In the genomic region with DNA sequence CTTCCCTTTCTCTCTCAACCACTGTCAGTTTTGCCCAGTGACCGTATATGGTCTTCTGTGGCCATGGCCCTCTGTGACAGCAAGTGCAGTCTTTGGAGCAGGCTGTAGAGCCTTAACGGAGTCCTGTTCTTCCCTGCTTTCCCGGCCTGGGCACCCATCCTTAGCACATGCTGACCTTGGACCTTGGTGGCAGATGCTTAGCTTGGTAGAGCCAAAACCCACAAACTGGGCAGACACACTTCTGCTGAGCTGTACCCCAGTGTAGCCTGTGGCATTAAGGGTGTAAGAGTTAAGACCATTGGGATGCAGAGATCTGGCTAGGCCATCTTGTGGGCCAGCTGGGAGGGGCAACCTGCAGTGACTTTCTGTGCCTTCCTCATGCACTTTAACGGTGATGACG, we compare ENCODE assay signal across 11 mouse cellular contexts. TPM values are rescaled to one million over a fixed set of nuclear protein-coding genes. Genes with fewer than 3 reads are reported as not detected.
A peak's percentile ranks its signal among the peaks of the same experiment; 100 is the strongest.
DNase-seq lines count a peak whose midpoint lies in the region; ATAC-seq and TF ChIP-seq lines count a peak whose summit lies in the region.
"Had no signal": no experiment of that assay in that cellular context is flagged by ENCODE, and none has a peak within 500 bp of the region (broad histone marks: within the 10 kb centered on the region; RNA-seq: fewer than 3 reads in every experiment).

No protein-coding gene starts in this region.

- no peak overlapping the region for H3K9ac ChIP-seq in hindbrain, postnatal 0 days (replicated peaks; ENCODE audit: low read length)
- H3K9ac ChIP-seq in hindbrain, embryonic 11.5 days (ENCODE audit: low read depth, low read length), result no peak overlapping the region
- H3K9ac ChIP-seq in liver, embryonic 15.5 days, result no peak overlapping the region
- H3K9ac ChIP-seq: midbrain, embryonic 12.5 days had no signal

- no peak for DNase-seq in cerebellum, adult 2 months
- no peak for DNase-seq in cerebellum, postnatal 4 days (ENCODE audit: low spot score in 2 of 2)
- no peak for DNase-seq in hindbrain, postnatal 0 days (ENCODE audit: low spot score)
- DNase-seq in hindbrain, embryonic 11.5 days (ENCODE audit: low spot score), result no peak
- no peak for DNase-seq in frontal cortex, postnatal 14 days (ENCODE audit: low spot score in 2 of 2)
- DNase-seq in cerebellum, adult 11 months, result no peak

- no peak for TF ChIP-seq CTCF in cerebellum, adult 2 months (IDR thresholded peaks at IDR 0.05; ENCODE audit: borderline replicate concordance, insufficient read depth, low read depth, low read length)
- no peak for TF ChIP-seq CTCF in hindbrain, postnatal 0 days (IDR thresholded peaks at IDR 0.05; ENCODE audit: low read depth)
- no peak for TF ChIP-seq CTCF in embryonic fibroblast, embryonic 13.5 days (IDR thresholded peaks at IDR 0.05; ENCODE audit: borderline replicate concordance, insufficient read depth, low read length)

- H3K27ac ChIP-seq in cerebellum, adult 2 months (ENCODE audit: insufficient read depth, low read length), result peak overlapping the region; percentile 92
- peak overlapping the region; percentile 73 for H3K27ac ChIP-seq in hindbrain, postnatal 0 days
- H3K27ac ChIP-seq in hindbrain, embryonic 11.5 days (ENCODE audit: low read depth, low read length), result no peak overlapping the region
- peak overlapping the region; percentile 48 for H3K27ac ChIP-seq in embryonic fibroblast, embryonic 13.5 days (ENCODE audit: insufficient read depth, low read length)
- peak overlapping the region; percentile 60; the same call in 1 of the 2 replicates for H3K27ac ChIP-seq in liver, embryonic 15.5 days (replicated peaks)
- H3K27ac ChIP-seq: midbrain, embryonic 12.5 days had no signal

- H3K9me3 ChIP-seq in hindbrain, postnatal 0 days (ENCODE audit: low read length), result no peaks in the 10 kb centered on the region
- H3K9me3 ChIP-seq in hindbrain, embryonic 11.5 days (ENCODE audit: control insufficient read depth, low read length), result no peaks in the 10 kb centered on the region
- H3K9me3 ChIP-seq in liver, embryonic 15.5 days (replicated peaks), result no peaks in the 10 kb centered on the region
- H3K9me3 ChIP-seq: G1E; midbrain, embryonic 12.5 days had no signal

- no peak overlapping the region for H3K4me3 ChIP-seq in cerebellum, adult 2 months (replicated peaks; ENCODE audit: insufficient read depth, low read depth, low read length)
- H3K4me3 ChIP-seq in hindbrain, postnatal 0 days (ENCODE audit: low read length), result no peak overlapping the region
- no peak overlapping the region for H3K4me3 ChIP-seq in hindbrain, embryonic 11.5 days (ENCODE audit: low read depth, low read length)
- H3K4me3 ChIP-seq in embryonic fibroblast, embryonic 13.5 days (ENCODE audit: insufficient read depth, low read length), result no peak overlapping the region
- no peak overlapping the region for H3K4me3 ChIP-seq in liver, embryonic 15.5 days (replicated peaks)
- H3K4me3 ChIP-seq: midbrain, embryonic 12.5 days had no signal

- peaks cover 81% of the 10 kb centered on the region for H3K36me3 ChIP-seq in hindbrain, postnatal 0 days (ENCODE audit: insufficient read depth, low read length)
- H3K36me3 ChIP-seq in hindbrain, embryonic 11.5 days (ENCODE audit: control insufficient read depth, insufficient read depth, low read length), result peaks cover 11% of the 10 kb centered on the region; the same call in 1 of the 2 replicates
- peaks cover 98% of the 10 kb centered on the region for H3K36me3 ChIP-seq in liver, embryonic 15.5 days (replicated peaks)

- 20% methylated on average over 5 of the region's 5 CpGs for WGBS in cerebellum, adult 2 months
- WGBS in hindbrain, postnatal 0 days, result 76% methylated on average over 5 of the region's 5 CpGs
- 88% methylated on average over 5 of the region's 5 CpGs for WGBS in hindbrain, embryonic 11.5 days
- WGBS in liver, embryonic 15.5 days (ENCODE audit: insufficient replicate concordance), result 68% methylated on average over 5 of the region's 5 CpGs

- ATAC-seq in hindbrain, postnatal 0 days, result no peak
- ATAC-seq in hindbrain, embryonic 11.5 days (ENCODE audit: low FRiP score), result no peak
- no peak for ATAC-seq in liver, embryonic 15.5 days (ENCODE audit: insufficient read depth)

- H3K4me1 ChIP-seq in cerebellum, adult 2 months (ENCODE audit: control insufficient read depth, insufficient read depth, low read length), result peaks cover 61% of the 10 kb centered on the region
- no peaks in the 10 kb centered on the region for H3K4me1 ChIP-seq in hindbrain, postnatal 0 days (ENCODE audit: insufficient read depth, low read length)
- no peaks in the 10 kb centered on the region for H3K4me1 ChIP-seq in hindbrain, embryonic 11.5 days (replicated peaks; ENCODE audit: control insufficient read depth, insufficient read depth, low read length)
- peaks cover 33% of the 10 kb centered on the region for H3K4me1 ChIP-seq in embryonic fibroblast, embryonic 13.5 days (ENCODE audit: control insufficient read depth, insufficient read depth, low read length)
- peaks cover 29% of the 10 kb centered on the region for H3K4me1 ChIP-seq in liver, embryonic 15.5 days (replicated peaks)
- H3K4me1 ChIP-seq: midbrain, embryonic 12.5 days had no signal

- H3K4me2 ChIP-seq in hindbrain, postnatal 0 days (ENCODE audit: low read depth, low read length), result no peak overlapping the region
- H3K4me2 ChIP-seq in hindbrain, embryonic 11.5 days (replicated peaks; ENCODE audit: low read depth, low read length), result no peak overlapping the region
- no peak overlapping the region for H3K4me2 ChIP-seq in liver, embryonic 15.5 days
- H3K4me2 ChIP-seq: midbrain, embryonic 12.5 days had no signal

- H3K27me3 ChIP-seq in cerebellum, adult 2 months (ENCODE audit: control insufficient read depth, insufficient read depth, low read length), result no peaks in the 10 kb centered on the region
- no peaks in the 10 kb centered on the region for H3K27me3 ChIP-seq in hindbrain, postnatal 0 days (ENCODE audit: insufficient read depth, low read length)
- no peaks in the 10 kb centered on the region for H3K27me3 ChIP-seq in hindbrain, embryonic 11.5 days (ENCODE audit: control insufficient read depth, insufficient read depth, low read length)
- H3K27me3 ChIP-seq in liver, embryonic 15.5 days, result no peaks in the 10 kb centered on the region
- H3K27me3 ChIP-seq: midbrain, embryonic 12.5 days had no signal

- no peak for TF ChIP-seq POLR2A in cerebellum, adult 2 months (IDR thresholded peaks at IDR 0.05; ENCODE audit: borderline replicate concordance, insufficient read depth, low read length)
- TF ChIP-seq POLR2A in embryonic fibroblast, embryonic 13.5 days (IDR thresholded peaks at IDR 0.05; ENCODE audit: low read depth, low read length), result no peak

RNA-seq across cellular contexts. Expression of a gene that starts 18.8 kb away (rescaled TPM):
- 101 and 115 TPM in 2 replicates for polyA plus RNA-seq in cerebellum, adult 2 months (2012; rRNA removed)
- total RNA-seq in hindbrain, postnatal 0 days (2014; rRNA removed), result 27.2 and 27.7 TPM in 2 replicates
- polyA plus RNA-seq in hindbrain, postnatal 0 days (2015; fragmentation: Nextera tagmentation; extraction: Ambion mirVana), result 10.3 and 12.6 TPM in 2 replicates
- 18.3 and 25.1 TPM in 2 replicates for polyA plus RNA-seq in hindbrain, embryonic 11.5 days (2014; fragmentation: Nextera tagmentation; extraction: Ambion mirVana)
- polyA plus RNA-seq in embryonic fibroblast, embryonic 13.5 days (2011; ENCODE audit: insufficient read length, low read depth, missing spikeins), result 22.3 and 22.4 TPM in 2 replicates
- polyA plus RNA-seq in liver, embryonic 15.5 days (2015; fragmentation: Nextera tagmentation; extraction: Ambion mirVana), result 8.1 and 9.3 TPM in 2 replicates

RNA-seq across cellular contexts. Expression of a gene that starts 24.2 kb away (rescaled TPM):
- 52.0 and 66.4 TPM in 2 replicates for polyA plus RNA-seq in cerebellum, adult 2 months (2012; rRNA removed)
- 14.2 and 22.0 TPM in 2 replicates for total RNA-seq in hindbrain, postnatal 0 days (2014; rRNA removed)
- 48.7 and 53.2 TPM in 2 replicates for polyA plus RNA-seq in hindbrain, postnatal 0 days (2015; fragmentation: Nextera tagmentation; extraction: Ambion mirVana)
- 83.4 and 84.4 TPM in 2 replicates for polyA plus RNA-seq in hindbrain, embryonic 11.5 days (2014; fragmentation: Nextera tagmentation; extraction: Ambion mirVana)
- polyA plus RNA-seq in embryonic fibroblast, embryonic 13.5 days (2011; ENCODE audit: insufficient read length, low read depth, missing spikeins), result 48.0 and 49.3 TPM in 2 replicates
- polyA plus RNA-seq in liver, embryonic 15.5 days (2015; fragmentation: Nextera tagmentation; extraction: Ambion mirVana), result 31.3 and 32.8 TPM in 2 replicates

RNA-seq across cellular contexts. Expression of a gene that starts 24.6 kb away (rescaled TPM):
- polyA plus RNA-seq in cerebellum, adult 2 months (2012; rRNA removed), result 106 and 122 TPM in 2 replicates
- 74.4 and 82.3 TPM in 2 replicates for total RNA-seq in hindbrain, postnatal 0 days (2014; rRNA removed)
- 99.4 and 103 TPM in 2 replicates for polyA plus RNA-seq in hindbrain, postnatal 0 days (2015; fragmentation: Nextera tagmentation; extraction: Ambion mirVana)
- polyA plus RNA-seq in hindbrain, embryonic 11.5 days (2014; fragmentation: Nextera tagmentation; extraction: Ambion mirVana), result 142 and 150 TPM in 2 replicates
- 59.1 and 59.9 TPM in 2 replicates for polyA plus RNA-seq in embryonic fibroblast, embryonic 13.5 days (2011; ENCODE audit: insufficient read length, low read depth, missing spikeins)
- 73.6 and 83.0 TPM in 2 replicates for polyA plus RNA-seq in liver, embryonic 15.5 days (2015; fragmentation: Nextera tagmentation; extraction: Ambion mirVana)

RNA-seq across cellular contexts. Expression of a gene that starts 31.2 kb away (rescaled TPM):
- polyA plus RNA-seq in cerebellum, adult 2 months (2012; rRNA removed), result 3.0 and 4.3 TPM in 2 replicates
- total RNA-seq in hindbrain, postnatal 0 days (2014; rRNA removed), result 0.47 and 2.6 TPM in 2 replicates
- 0.24 TPM in 1 of 2 replicates, not detected in the other for polyA plus RNA-seq in hindbrain, postnatal 0 days (2015; fragmentation: Nextera tagmentation; extraction: Ambion mirVana)
- polyA plus RNA-seq in hindbrain, embryonic 11.5 days (2014; fragmentation: Nextera tagmentation; extraction: Ambion mirVana), result not detected in 2 replicates
- not detected in 2 replicates for polyA plus RNA-seq in embryonic fibroblast, embryonic 13.5 days (2011; ENCODE audit: insufficient read length, low read depth, missing spikeins)
- 0.10 and 0.12 TPM in 2 replicates for polyA plus RNA-seq in liver, embryonic 15.5 days (2015; fragmentation: Nextera tagmentation; extraction: Ambion mirVana)
- polyA plus RNA-seq: hindbrain, embryonic 16.5 days had no signal

RNA-seq across cellular contexts. Expression of a gene that starts 31.8 kb away (rescaled TPM):
- polyA plus RNA-seq in cerebellum, adult 2 months (2012; rRNA removed), result 175 and 189 TPM in 2 replicates
- 195 and 201 TPM in 2 replicates for total RNA-seq in hindbrain, postnatal 0 days (2014; rRNA removed)
- 99.2 and 99.7 TPM in 2 replicates for polyA plus RNA-seq in hindbrain, postnatal 0 days (2015; fragmentation: Nextera tagmentation; extraction: Ambion mirVana)
- polyA plus RNA-seq in hindbrain, embryonic 11.5 days (2014; fragmentation: Nextera tagmentation; extraction: Ambion mirVana), result 68.5 and 85.1 TPM in 2 replicates
- 116 and 155 TPM in 2 replicates for polyA plus RNA-seq in embryonic fibroblast, embryonic 13.5 days (2011; ENCODE audit: insufficient read length, low read depth, missing spikeins)
- polyA plus RNA-seq in liver, embryonic 15.5 days (2015; fragmentation: Nextera tagmentation; extraction: Ambion mirVana), result 20.2 and 21.8 TPM in 2 replicates
